Mouse (Mus musculus): ENCODE measurements around the gene Zdhhc3.

GRCm38 (mm10) chr9:123087558-123087957 lies 25.4 kb downstream of the Zdhhc3 start:
- TF ChIP-seq CTCF (IDR thresholded peaks at IDR 0.05; ENCODE audit: low read depth) (no peak), EP300 (optimal IDR thresholded peaks at IDR 0.05) (no peak)

All from stomach, postnatal 0 days (tissue).